Mouse (Mus musculus): ENCODE results near the gene Ror1. TPM values are rescaled to one million over a fixed set of nuclear protein-coding genes. Genes with fewer than 3 reads are reported as not detected.

Ror1 gene
- polyA plus RNA-seq, 1 experiment from 2014 or later: 0.47 TPM

DNA sequence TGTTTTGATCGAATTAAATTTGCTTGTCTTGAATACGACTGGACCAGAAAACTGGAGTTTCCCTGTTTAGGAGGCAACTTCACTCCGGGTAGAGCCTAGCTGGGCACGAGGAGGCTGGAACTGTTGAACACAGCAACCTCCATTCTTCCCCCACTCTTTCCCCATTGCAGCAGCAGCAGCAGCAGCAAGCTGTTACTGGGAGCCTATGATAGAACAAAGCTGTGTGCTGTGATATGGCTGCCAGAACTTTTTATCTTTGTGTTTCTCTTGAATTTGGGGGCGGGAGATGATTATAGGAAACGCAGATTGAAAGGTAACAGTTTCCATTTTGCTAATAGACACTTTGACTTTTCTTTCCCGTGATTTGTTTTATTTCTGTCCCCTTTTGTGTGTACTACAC is 70.2 kb downstream of the Ror1 start:
- no peaks in the 10 kb centered on the region for H3K36me3 ChIP-seq (ENCODE audit: control insufficient read depth, insufficient read depth, low read length)
- ATAC-seq (ENCODE audit: low read depth): no peak
- H3K27me3 ChIP-seq (ENCODE audit: control insufficient read depth, insufficient read depth, low read length): no peaks in the 10 kb centered on the region
- H3K4me1 ChIP-seq (ENCODE audit: control insufficient read depth, insufficient read depth, low read length): peaks cover under 1% of the 10 kb centered on the region; the same call in 1 of the 2 replicates
- no peak overlapping the region for H3K9ac ChIP-seq (replicated peaks; ENCODE audit: low read depth, low read length)
- 81% methylated on average over 7 of the region's 7 CpGs for WGBS
- H3K4me3 ChIP-seq (ENCODE audit: low read depth, low read length): no peak overlapping the region
- no peaks in the 10 kb centered on the region for H3K9me3 ChIP-seq (ENCODE audit: control insufficient read depth, low read length)
- no peak overlapping the region for H3K4me2 ChIP-seq (ENCODE audit: low read depth, low read length)
- H3K27ac ChIP-seq (ENCODE audit: low read depth, low read length): no peak overlapping the region

DNA sequence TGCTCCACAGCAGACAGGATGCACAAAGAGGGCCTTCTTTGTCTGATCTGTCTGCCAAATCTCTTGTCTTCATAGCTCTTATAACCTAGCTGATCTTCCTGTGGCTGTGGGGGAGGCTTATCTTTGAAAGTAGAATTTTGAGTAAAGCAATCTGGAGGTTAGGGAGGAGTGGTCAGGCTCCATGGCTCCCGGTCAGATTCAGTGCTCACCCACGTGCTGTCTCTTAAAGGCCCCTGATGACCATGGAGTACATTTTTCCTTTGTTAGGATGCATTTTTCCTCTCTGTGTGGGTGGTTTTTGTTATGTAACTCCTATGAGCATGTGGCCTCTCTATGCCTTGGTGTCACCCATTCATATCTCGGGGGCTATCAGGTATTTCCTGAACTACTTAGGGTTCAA is 71.3 kb downstream of the Ror1 start:
- H3K27me3 ChIP-seq (ENCODE audit: control insufficient read depth, insufficient read depth, low read length): no peaks in the 10 kb centered on the region
- 77% methylated on average over 3 of the region's 3 CpGs for WGBS
- H3K36me3 ChIP-seq (ENCODE audit: control insufficient read depth, insufficient read depth, low read length): no peaks in the 10 kb centered on the region
- no peak for ATAC-seq (ENCODE audit: low read depth)
- H3K27ac ChIP-seq (ENCODE audit: low read depth, low read length): no peak overlapping the region
- H3K4me3 ChIP-seq (ENCODE audit: low read depth, low read length): no peak overlapping the region
- peaks cover 9% of the 10 kb centered on the region; the same call in 1 of the 2 replicates for H3K4me1 ChIP-seq (ENCODE audit: control insufficient read depth, insufficient read depth, low read length)
- H3K9me3 ChIP-seq (ENCODE audit: control insufficient read depth, low read length): no peaks in the 10 kb centered on the region
- no peak overlapping the region for H3K4me2 ChIP-seq (ENCODE audit: low read depth, low read length)
- H3K9ac ChIP-seq (replicated peaks; ENCODE audit: low read depth, low read length): no peak overlapping the region

DNA sequence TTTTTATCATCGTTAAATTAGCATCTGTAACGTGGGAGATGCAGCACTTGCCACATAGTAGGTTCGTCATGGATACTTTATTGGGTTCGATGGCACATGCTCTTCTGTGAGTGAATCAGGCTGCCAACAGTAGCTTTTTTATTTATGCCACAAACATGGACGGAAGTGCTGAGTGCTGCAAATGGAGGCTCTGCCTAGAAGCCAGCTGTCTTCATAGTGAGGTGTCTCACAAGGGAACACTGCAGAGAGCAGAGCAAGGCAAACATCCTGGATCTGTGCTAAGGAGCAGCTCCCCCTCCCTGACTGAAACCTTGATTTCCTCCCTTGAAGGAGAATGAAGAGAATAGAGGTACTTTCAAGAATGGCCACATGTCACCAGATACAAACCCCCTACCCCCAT is 74.1 kb downstream of the Ror1 start:
- Histone ChIP-seq H3K36me3 (ENCODE audit: control insufficient read depth, insufficient read depth, low read length) (no peaks in the 10 kb centered on the region), H3K27ac (ENCODE audit: low read depth, low read length) (no peak overlapping the region), H3K4me3 (ENCODE audit: low read depth, low read length) (no peak overlapping the region), H3K4me2 (ENCODE audit: low read depth, low read length) (no peak overlapping the region), H3K9ac (replicated peaks; ENCODE audit: low read depth, low read length) (no peak overlapping the region), H3K9me3 (ENCODE audit: control insufficient read depth, low read length) (no peaks in the 10 kb centered on the region), H3K4me1 (ENCODE audit: control insufficient read depth, insufficient read depth, low read length) (peaks cover 11% of the 10 kb centered on the region; the same call in 1 of the 2 replicates), H3K27me3 (ENCODE audit: control insufficient read depth, insufficient read depth, low read length) (no peaks in the 10 kb centered on the region)
- 48% methylated on average over 5 of the region's 5 CpGs for WGBS
- peak; percentile 43; the same call in 1 of the 2 replicates for ATAC-seq (ENCODE audit: low read depth)

DNA sequence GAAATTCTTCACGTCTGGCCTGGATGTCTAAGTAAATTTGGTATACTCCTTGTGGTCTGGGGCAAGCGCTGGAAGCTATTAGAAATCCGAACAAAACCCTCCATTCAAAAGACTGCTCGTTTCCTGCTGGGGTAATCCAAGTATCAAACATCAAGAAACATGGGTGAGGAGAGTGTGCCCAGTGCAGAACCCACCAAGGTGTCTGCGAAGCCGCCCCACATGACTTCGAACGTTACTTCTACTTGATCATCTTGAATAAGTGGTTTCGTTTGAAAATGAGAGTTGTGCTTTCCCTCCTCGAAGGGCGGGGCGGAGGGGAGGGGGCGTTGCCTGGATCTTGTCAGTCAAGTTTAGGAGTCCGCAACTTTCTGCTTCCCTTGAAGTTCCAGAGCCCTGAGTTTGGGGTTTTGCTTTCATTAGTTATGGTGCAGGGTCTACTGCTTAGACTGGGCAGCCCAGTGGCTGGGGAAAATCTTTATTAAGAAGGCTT is 74.6 kb downstream of the Ror1 start:
- Histone ChIP-seq H3K27ac (ENCODE audit: low read depth, low read length) (no peak overlapping the region), H3K4me2 (ENCODE audit: low read depth, low read length) (no peak overlapping the region), H3K36me3 (ENCODE audit: control insufficient read depth, insufficient read depth, low read length) (no peaks in the 10 kb centered on the region), H3K27me3 (ENCODE audit: control insufficient read depth, insufficient read depth, low read length) (no peaks in the 10 kb centered on the region), H3K9ac (replicated peaks; ENCODE audit: low read depth, low read length) (no peak overlapping the region), H3K4me3 (ENCODE audit: low read depth, low read length) (no peak overlapping the region), H3K9me3 (ENCODE audit: control insufficient read depth, low read length) (no peaks in the 10 kb centered on the region), H3K4me1 (ENCODE audit: control insufficient read depth, insufficient read depth, low read length) (peaks cover 11% of the 10 kb centered on the region; the same call in 1 of the 2 replicates)
- no peak for ATAC-seq (ENCODE audit: low read depth)
- 37% methylated on average over 14 of the region's 14 CpGs for WGBS

DNA sequence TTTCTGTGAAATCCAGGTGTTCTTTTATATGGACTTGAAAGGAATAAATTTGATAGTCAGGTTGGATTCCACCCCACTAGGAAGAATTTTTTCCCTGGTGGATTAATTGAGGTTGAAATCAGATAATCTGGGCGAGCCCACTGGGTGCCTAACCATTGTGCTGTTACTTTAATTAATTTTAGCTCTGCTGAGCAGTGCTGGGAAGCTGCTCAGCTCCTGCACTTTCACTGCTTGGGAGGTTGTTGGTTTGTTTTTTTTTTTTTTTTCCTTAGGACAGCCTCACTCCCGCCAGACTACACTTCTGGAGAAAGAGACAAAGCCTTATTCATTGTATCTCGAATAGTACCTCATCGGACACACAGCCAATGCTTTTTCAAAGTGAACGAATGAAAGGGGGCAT is 75.2 kb downstream of the Ror1 start:
- Histone ChIP-seq H3K9me3 (ENCODE audit: control insufficient read depth, low read length) (no peaks in the 10 kb centered on the region), H3K4me3 (ENCODE audit: low read depth, low read length) (no peak overlapping the region), H3K36me3 (ENCODE audit: control insufficient read depth, insufficient read depth, low read length) (no peaks in the 10 kb centered on the region), H3K27ac (ENCODE audit: low read depth, low read length) (no peak overlapping the region; the same call in 1 of the 2 replicates), H3K9ac (replicated peaks; ENCODE audit: low read depth, low read length) (no peak overlapping the region), H3K27me3 (ENCODE audit: control insufficient read depth, insufficient read depth, low read length) (no peaks in the 10 kb centered on the region), H3K4me2 (ENCODE audit: low read depth, low read length) (no peak overlapping the region), H3K4me1 (ENCODE audit: control insufficient read depth, insufficient read depth, low read length) (peaks cover 11% of the 10 kb centered on the region; the same call in 1 of the 2 replicates)
- no peak for ATAC-seq (ENCODE audit: low read depth)
- WGBS: 14% methylated on average over 5 of the region's 5 CpGs

DNA sequence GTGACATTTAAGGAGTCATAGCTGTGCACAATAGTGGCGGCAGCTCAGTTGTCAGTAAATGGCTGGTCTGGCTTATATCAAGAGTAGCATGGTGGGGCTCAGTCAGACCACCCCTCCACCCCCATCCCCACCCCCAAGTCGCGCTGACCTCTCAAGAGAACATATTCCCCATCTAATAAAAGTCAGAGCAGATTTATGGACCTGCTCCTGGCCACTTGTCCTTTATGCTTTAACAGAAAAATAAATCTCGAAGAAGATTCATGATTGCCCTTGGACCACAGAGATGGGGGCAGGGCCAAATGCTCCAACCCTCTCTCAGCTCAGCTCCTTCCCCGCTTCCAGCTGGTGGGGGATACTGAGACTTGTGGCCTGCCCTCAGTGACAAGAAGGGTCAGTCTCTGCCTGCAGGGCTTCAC is 75.9 kb downstream of the Ror1 start:
- H3K27me3 ChIP-seq (ENCODE audit: control insufficient read depth, insufficient read depth, low read length): no peaks in the 10 kb centered on the region
- no peak overlapping the region for H3K4me2 ChIP-seq (ENCODE audit: low read depth, low read length)
- H3K9me3 ChIP-seq (ENCODE audit: control insufficient read depth, low read length): no peaks in the 10 kb centered on the region
- no peaks in the 10 kb centered on the region for H3K36me3 ChIP-seq (ENCODE audit: control insufficient read depth, insufficient read depth, low read length)
- ATAC-seq (ENCODE audit: low read depth): peak; percentile 70; the same call in 1 of the 2 replicates
- H3K4me1 ChIP-seq (ENCODE audit: control insufficient read depth, insufficient read depth, low read length): peaks cover 11% of the 10 kb centered on the region; the same call in 1 of the 2 replicates
- 17% methylated on average over 5 of the region's 5 CpGs for WGBS
- peak overlapping the region; percentile 1; the same call in 1 of the 2 replicates for H3K27ac ChIP-seq (ENCODE audit: low read depth, low read length)
- H3K4me3 ChIP-seq (ENCODE audit: low read depth, low read length): no peak overlapping the region
- H3K9ac ChIP-seq (replicated peaks; ENCODE audit: low read depth, low read length): no peak overlapping the region

DNA sequence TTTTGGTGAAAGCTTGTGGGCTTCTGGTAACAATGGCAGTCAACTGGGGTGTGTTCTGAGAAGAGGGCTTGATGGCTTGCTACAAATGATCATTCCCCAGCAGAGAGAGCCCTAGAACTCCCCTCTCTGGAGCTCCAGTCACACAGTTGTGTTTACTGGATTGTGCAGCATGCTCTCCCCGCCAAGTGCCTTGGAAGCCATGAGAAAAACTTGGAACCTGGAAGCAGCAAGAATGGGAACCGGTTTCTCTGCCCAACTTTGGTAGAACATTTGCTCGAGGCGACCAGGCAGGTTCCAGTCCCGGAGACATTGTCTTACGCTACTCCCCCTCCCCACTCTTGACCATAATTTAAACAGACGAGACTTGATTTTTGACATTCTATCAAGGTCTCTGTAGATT is 80.0 kb downstream of the Ror1 start:
- peaks cover 11% of the 10 kb centered on the region; the same call in 1 of the 2 replicates for H3K4me1 ChIP-seq (ENCODE audit: control insufficient read depth, insufficient read depth, low read length)
- H3K27ac ChIP-seq (ENCODE audit: low read depth, low read length): no peak overlapping the region
- no peaks in the 10 kb centered on the region for H3K9me3 ChIP-seq (ENCODE audit: control insufficient read depth, low read length)
- no peak for ATAC-seq (ENCODE audit: low read depth)
- WGBS: 95% methylated on average over 7 of the region's 7 CpGs
- H3K9ac ChIP-seq (replicated peaks; ENCODE audit: low read depth, low read length): no peak overlapping the region
- no peak overlapping the region for H3K4me2 ChIP-seq (ENCODE audit: low read depth, low read length)
- no peaks in the 10 kb centered on the region for H3K27me3 ChIP-seq (ENCODE audit: control insufficient read depth, insufficient read depth, low read length)
- no peak overlapping the region for H3K4me3 ChIP-seq (ENCODE audit: low read depth, low read length)
- no peaks in the 10 kb centered on the region for H3K36me3 ChIP-seq (ENCODE audit: control insufficient read depth, insufficient read depth, low read length)

DNA sequence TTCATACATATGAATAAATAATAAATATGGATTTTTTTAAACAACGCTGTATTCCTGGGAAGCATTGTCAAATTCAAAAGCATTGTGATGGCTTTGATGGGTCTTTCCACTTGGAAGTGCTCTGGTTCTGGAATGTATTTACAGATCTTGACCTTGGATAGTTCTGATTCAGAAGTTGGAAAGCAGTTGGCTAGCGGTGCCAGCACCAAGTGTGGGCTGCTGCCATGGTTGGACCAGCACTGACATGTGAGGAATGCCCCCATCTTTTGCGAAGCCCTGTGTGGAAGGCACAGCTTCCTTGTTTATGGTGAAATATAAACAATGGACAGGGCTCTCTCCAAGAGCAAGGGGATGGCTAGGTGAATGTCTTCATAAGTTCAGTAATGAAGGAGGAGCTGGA is 82.7 kb downstream of the Ror1 start:
- H3K9ac ChIP-seq (replicated peaks; ENCODE audit: low read depth, low read length): no peak overlapping the region
- H3K4me2 ChIP-seq (ENCODE audit: low read depth, low read length): no peak overlapping the region
- no peaks in the 10 kb centered on the region for H3K4me1 ChIP-seq (ENCODE audit: control insufficient read depth, insufficient read depth, low read length)
- H3K27me3 ChIP-seq (ENCODE audit: control insufficient read depth, insufficient read depth, low read length): no peaks in the 10 kb centered on the region
- no peak overlapping the region for H3K27ac ChIP-seq (ENCODE audit: low read depth, low read length)
- H3K4me3 ChIP-seq (ENCODE audit: low read depth, low read length): no peak overlapping the region
- H3K9me3 ChIP-seq (ENCODE audit: control insufficient read depth, low read length): no peaks in the 10 kb centered on the region
- no peaks in the 10 kb centered on the region for H3K36me3 ChIP-seq (ENCODE audit: control insufficient read depth, insufficient read depth, low read length)
- WGBS: 90% methylated on average over 3 of the region's 3 CpGs
- no peak for ATAC-seq (ENCODE audit: low read depth)

DNA sequence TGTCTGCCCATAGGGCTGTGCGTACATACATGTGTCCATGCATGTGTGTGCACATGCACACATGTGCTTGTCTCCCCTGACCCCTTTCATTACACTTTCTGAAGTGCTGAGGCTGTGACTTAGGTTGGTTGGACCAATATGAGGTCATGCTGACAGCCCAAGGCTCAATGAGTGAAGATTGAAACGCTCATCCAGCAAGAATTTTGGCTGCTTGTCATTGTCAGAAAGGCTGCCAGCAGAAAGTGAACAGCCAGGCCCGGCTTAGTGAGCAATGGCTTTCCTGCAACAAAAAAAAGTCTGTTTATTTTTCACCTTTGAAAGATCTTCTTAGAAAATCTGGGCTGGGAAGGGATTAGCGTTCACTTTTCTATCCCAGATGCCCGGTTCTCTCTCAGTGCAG is 86.1 kb downstream of the Ror1 start:
- Histone ChIP-seq H3K36me3 (ENCODE audit: control insufficient read depth, insufficient read depth, low read length) (no peaks in the 10 kb centered on the region), H3K9me3 (ENCODE audit: control insufficient read depth, low read length) (no peaks in the 10 kb centered on the region), H3K4me3 (ENCODE audit: low read depth, low read length) (no peak overlapping the region), H3K27me3 (ENCODE audit: control insufficient read depth, insufficient read depth, low read length) (no peaks in the 10 kb centered on the region), H3K4me1 (ENCODE audit: control insufficient read depth, insufficient read depth, low read length) (no peaks in the 10 kb centered on the region), H3K9ac (replicated peaks; ENCODE audit: low read depth, low read length) (no peak overlapping the region), H3K4me2 (ENCODE audit: low read depth, low read length) (no peak overlapping the region), H3K27ac (ENCODE audit: low read depth, low read length) (no peak overlapping the region)
- no peak for ATAC-seq (ENCODE audit: low read depth)
- 87% methylated on average over 5 of the region's 5 CpGs for WGBS
